Mouse (Mus musculus) forebrain, embryonic 12.5 days (tissue): ENCODE results near the gene Mef2b. TPM values are rescaled to one million over a fixed set of nuclear protein-coding genes. Genes with fewer than 3 reads are reported as not detected.

Experiments
- ATAC-seq: fragments of 200-750 bp; cut with Nextera tagmentation; 2 replicates; pipeline ENCODE4 v1.8.0; 2017; ENCODE audit warnings: moderate TSS enrichment; ENCODE audit not compliant: low FRiP score
- H3K27ac ChIP-seq: fragments of 300-500 bp; sonication (generic); 2 replicates; pipeline ENCODE4 v1.5.1; 2016; ENCODE audit warnings: mild to moderate bottlenecking
- H3K27me3 ChIP-seq: fragments of 300-500 bp; sonication (generic); 2 replicates; pipeline ENCODE4 v1.6.1; 2016; ENCODE audit warnings: mild to moderate bottlenecking
- H3K36me3 ChIP-seq: fragments of 300-500 bp; sonication (generic); replicated peaks from 2 replicates; pipeline ENCODE4 v1.6.1; 2016; ENCODE audit warnings: mild to moderate bottlenecking
- H3K4me1 ChIP-seq: fragments of 300-500 bp; sonication (generic); 2 replicates; pipeline ENCODE4 v1.6.1; 2016
- H3K4me2 ChIP-seq: fragments of 300-500 bp; sonication (generic); 2 replicates; pipeline ENCODE4 v1.6.1; 2016; ENCODE audit warnings: mild to moderate bottlenecking, moderate library complexity
- H3K4me3 ChIP-seq: fragments of 300-500 bp; sonication (generic); replicated peaks from 2 replicates; pipeline ENCODE4 v1.5.1; 2016; ENCODE audit warnings: mild to moderate bottlenecking
- H3K9ac ChIP-seq: fragments of 300-500 bp; sonication (generic); 2 replicates; pipeline ENCODE4 v1.6.1; 2016; ENCODE audit warnings: mild to moderate bottlenecking
- H3K9me3 ChIP-seq: fragments of 300-500 bp; sonication (generic); 2 replicates; pipeline ENCODE4 v1.6.1; 2016
- WGBS: fragments of 180-500 bp; shearing (Covaris S2); methylation state at CpG from one replicate; pipeline ENCODE4 v1.1.7; 2016; 5-methylcytosine and 5-hydroxymethylcytosine counted together
- polyA plus RNA-seq: library from polyadenylated mRNA; unstranded; fragments of >200 nt; fragmentation: Nextera tagmentation; extraction: Ambion mirVana; gene quantifications from 2 replicates; pipeline ENCODE4 v1.2.1, GENCODE M21; 2016

Mef2b gene
- polyA plus RNA-seq, 1 experiment from 2014 or later, result 1.6 TPM

DNA sequence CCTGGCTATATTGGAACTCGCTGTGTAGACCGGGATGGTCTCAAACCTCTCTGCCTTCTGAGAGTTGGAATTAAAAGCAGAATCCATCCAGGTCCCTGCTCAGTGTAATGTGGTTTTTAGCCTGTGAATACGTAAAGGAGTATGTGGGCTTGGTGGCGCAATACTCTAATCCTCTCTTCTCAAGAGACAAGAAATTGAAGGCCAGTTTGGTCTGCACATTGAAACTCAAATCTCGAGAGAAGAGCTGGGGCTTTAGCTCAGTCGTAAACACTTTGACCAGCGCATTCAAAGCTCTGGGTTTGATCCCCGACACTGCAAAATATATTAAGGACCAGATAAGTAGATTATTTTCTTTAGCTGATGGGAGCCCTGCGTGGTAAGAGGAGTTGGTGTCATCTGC, 470 bp downstream of the Mef2b start:
- peaks cover 48% of the 10 kb centered on the region for H3K36me3 ChIP-seq
- peak overlapping the region; percentile 80 for H3K27ac ChIP-seq
- peak overlapping the region; percentile 71 for H3K4me3 ChIP-seq
- H3K27me3 ChIP-seq, result no peaks in the 10 kb centered on the region
- ATAC-seq, result no peak
- peak overlapping the region; percentile 76 for H3K9ac ChIP-seq
- 14% methylated on average over 9 of the region's 9 CpGs for WGBS
- H3K4me1 ChIP-seq, result peaks cover 23% of the 10 kb centered on the region
- no peaks in the 10 kb centered on the region for H3K9me3 ChIP-seq
- H3K4me2 ChIP-seq, result peak overlapping the region; percentile 69

DNA sequence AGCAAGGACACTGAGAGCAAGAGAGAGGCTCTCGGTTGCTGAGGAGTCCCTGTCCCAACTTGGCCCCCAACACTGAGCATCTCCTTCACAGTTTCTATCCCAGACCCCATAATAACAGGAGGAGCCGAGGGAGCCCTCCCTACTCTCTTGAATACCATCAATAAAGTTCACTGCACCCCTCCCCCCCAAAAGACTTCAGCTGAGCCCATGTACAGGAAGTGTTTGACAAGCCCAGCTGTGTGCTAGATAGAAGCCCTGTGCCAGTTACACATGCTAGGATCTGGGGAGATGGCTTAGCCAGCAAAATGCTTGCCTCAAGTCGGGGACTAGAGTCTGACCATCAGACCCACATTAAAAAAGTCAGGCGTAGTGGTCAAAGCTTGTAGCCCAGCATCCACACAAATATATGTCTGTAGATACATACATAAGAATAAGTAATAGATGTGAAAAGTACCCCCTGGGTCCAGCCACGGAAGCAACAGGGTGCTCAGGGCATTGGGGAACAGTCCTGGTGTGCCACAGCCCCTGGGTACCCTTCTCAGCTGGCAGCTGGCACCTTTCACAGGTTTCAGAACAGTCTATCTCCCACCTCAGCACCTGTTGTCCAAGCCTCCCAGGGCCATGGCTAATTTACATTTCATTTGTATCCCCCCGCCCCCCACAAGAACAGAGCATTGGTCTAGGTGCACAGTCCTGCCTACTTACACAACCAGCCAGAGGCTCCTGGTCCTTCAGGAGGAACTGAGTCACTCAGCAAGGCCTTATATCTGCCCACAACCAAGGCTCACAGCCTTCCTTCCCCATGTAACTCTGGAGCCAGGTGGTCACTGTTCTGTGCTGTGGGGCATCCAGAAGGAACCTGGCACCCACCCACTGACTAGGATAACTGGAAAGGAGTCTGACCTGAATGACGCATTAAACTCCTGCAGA, 8.4 kb downstream of the Mef2b start:
- no peak overlapping the region for H3K4me2 ChIP-seq
- H3K9me3 ChIP-seq, result no peaks in the 10 kb centered on the region
- H3K27me3 ChIP-seq, result peaks cover 16% of the 10 kb centered on the region
- H3K4me1 ChIP-seq, result peaks cover 11% of the 10 kb centered on the region
- H3K9ac ChIP-seq, result no peak overlapping the region
- H3K36me3 ChIP-seq, result peaks cover 42% of the 10 kb centered on the region
- H3K27ac ChIP-seq, result no peak overlapping the region
- 86% methylated on average over 7 of the region's 7 CpGs for WGBS
- no peak for ATAC-seq
- no peak overlapping the region for H3K4me3 ChIP-seq

DNA sequence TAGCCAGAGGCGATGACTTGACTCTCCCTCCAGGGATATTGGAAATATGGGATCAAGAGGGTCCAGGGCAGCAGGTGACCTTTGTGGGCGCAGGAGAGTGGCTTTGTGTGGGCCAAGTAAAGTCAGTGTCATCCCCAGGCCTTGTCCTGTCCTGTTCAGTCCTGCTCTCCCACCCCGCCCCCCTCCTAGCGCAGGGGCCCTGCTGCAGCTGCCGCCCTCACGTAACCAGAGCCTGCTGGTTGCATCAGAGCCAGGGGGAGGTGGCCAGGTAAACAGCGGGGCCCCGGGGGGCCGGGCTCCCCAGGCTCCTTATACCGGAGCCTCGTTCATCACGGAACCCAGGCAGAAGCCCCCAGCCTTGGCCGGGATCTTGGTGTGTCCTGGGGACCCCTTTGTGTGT, 10.6 kb downstream of the Mef2b start:
- 0 out of 2 replicates have a peak overlapping the region, but pooled peaks have one; percentile 21 for H3K9ac ChIP-seq
- peaks cover 13% of the 10 kb centered on the region for H3K4me1 ChIP-seq
- 17% methylated on average over 13 of the region's 13 CpGs for WGBS
- no peak overlapping the region for H3K4me3 ChIP-seq
- no peak for ATAC-seq
- H3K9me3 ChIP-seq, result no peaks in the 10 kb centered on the region
- peaks cover 21% of the 10 kb centered on the region for H3K36me3 ChIP-seq
- no peak overlapping the region for H3K27ac ChIP-seq
- H3K27me3 ChIP-seq, result peaks cover 19% of the 10 kb centered on the region
- H3K4me2 ChIP-seq, result no peak overlapping the region

DNA sequence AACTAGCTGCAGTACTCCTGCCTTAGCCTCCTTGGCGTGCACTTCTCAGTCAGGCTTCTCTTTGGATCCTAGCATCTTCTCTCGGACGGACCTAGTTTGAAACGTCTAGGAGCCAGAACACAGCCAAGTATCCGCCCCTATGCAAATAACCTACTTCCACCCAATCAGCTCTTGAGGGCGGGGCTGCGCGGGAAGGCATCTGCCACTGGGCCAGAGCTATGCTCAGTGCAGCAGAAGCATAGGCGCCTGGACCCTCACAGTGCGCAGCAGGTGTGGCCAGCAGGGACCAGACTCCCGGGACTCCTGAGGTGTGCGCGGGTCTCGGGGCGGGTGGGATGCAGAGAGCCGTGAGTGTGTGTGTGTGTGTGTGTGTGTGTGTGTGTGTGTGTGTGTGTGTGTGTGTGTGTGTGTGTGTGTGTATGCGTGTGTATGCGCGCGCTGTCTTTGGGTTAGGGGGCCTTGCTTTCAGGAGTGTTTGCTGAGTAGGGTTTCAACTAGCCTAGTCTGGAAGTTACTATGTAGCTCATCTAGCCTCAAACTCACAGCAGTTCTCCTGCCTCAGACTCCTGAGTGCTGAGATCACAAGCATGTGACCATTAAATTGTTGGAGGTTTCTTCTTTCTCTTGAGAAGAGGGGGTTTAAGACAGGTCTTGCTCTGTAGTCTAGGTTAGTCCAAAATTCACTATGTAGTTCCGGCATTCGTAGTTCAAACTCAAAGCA, 13.2 kb downstream of the Mef2b start:
- no peaks in the 10 kb centered on the region for H3K9me3 ChIP-seq
- H3K4me3 ChIP-seq, result peak overlapping the region; percentile 15
- peak overlapping the region; percentile 21; the same call in 1 of the 2 replicates for H3K9ac ChIP-seq
- no peaks in the 10 kb centered on the region for H3K36me3 ChIP-seq
- H3K27ac ChIP-seq, result no peak overlapping the region
- H3K4me2 ChIP-seq, result peak overlapping the region; percentile 45
- peaks cover 25% of the 10 kb centered on the region for H3K27me3 ChIP-seq
- WGBS, result 11% methylated on average over 21 of the region's 22 CpGs
- H3K4me1 ChIP-seq, result peaks cover 13% of the 10 kb centered on the region
- ATAC-seq, result peak; percentile 94

- H3K36me3 ChIP-seq, result no peaks in the 10 kb centered on the region
- ATAC-seq, result no peak
- WGBS, result 81% methylated on average over 1 of the region's 1 CpGs
- no peak overlapping the region for H3K27ac ChIP-seq
- no peak overlapping the region for H3K4me2 ChIP-seq
- peaks cover 14% of the 10 kb centered on the region for H3K4me1 ChIP-seq
- H3K9ac ChIP-seq, result no peak overlapping the region
- peaks cover 22% of the 10 kb centered on the region for H3K27me3 ChIP-seq
- H3K4me3 ChIP-seq, result no peak overlapping the region
- H3K9me3 ChIP-seq, result no peaks in the 10 kb centered on the region
Measured at GRCm38 (mm10) chr8:70157240-70157800, 17.8 kb downstream of the Mef2b start.

DNA sequence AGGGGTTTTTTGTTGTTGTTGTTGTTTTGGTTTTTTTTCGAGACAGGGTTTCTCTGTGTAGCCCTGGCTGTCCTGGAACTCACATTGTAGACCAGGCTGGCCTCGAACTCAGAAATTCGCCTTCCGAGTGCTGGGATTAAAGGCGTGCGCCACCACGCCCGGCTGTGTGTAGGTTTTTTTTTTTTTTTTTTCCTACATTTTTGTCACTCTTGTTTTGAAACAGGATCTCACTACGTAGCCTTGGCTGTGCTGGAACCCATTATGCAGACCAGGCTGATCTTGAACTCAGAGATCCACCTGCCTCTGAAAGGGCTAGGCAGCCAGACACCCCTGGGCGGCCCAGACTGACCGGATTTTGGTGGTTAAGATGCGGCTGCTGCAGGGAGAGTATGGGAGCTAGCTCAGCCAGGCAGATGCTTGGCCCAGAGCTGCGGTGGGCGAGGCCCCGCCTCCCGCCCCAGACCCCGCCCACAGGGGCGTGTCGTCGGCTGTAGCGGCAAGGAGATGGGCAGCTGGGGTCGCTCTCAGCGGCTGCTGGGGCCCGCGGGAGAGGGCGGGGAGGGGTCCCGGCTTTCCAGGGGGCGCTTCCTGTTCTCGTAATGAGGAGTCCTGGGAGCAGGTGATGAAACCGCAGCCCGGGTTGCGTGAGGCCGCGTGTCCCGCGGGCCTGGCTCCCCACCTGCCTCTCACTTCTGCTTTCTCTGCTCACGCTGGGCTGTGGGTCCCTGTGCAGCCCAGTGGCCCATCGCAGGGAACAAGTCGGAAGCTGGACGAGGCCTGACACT, 18.8 kb downstream of the Mef2b start:
- H3K4me3 ChIP-seq, result peak overlapping the region; percentile 50
- peak overlapping the region; percentile 74 for H3K4me2 ChIP-seq
- peaks cover 6% of the 10 kb centered on the region; the same call in 1 of the 2 replicates for H3K4me1 ChIP-seq
- peaks cover 27% of the 10 kb centered on the region for H3K27me3 ChIP-seq
- H3K27ac ChIP-seq, result 0 out of 2 replicates have a peak overlapping the region, but pooled peaks have one; percentile 5
- H3K36me3 ChIP-seq, result no peaks in the 10 kb centered on the region
- 12% methylated on average over 38 of the region's 40 CpGs for WGBS
- H3K9me3 ChIP-seq, result no peaks in the 10 kb centered on the region
- peak overlapping the region; percentile 55 for H3K9ac ChIP-seq
- peak; percentile 94 for ATAC-seq

- no peak overlapping the region for H3K27ac ChIP-seq
- H3K4me2 ChIP-seq, result no peak overlapping the region
- H3K27me3 ChIP-seq, result peaks cover 27% of the 10 kb centered on the region
- WGBS, result 90% methylated on average over 4 of the region's 4 CpGs
- no peak for ATAC-seq
- no peak overlapping the region for H3K9ac ChIP-seq
- peaks cover 6% of the 10 kb centered on the region; the same call in 1 of the 2 replicates for H3K4me1 ChIP-seq
- H3K36me3 ChIP-seq, result no peaks in the 10 kb centered on the region
- H3K9me3 ChIP-seq, result no peaks in the 10 kb centered on the region
- H3K4me3 ChIP-seq, result no peak overlapping the region
Measured at GRCm38 (mm10) chr8:70159211-70159610, 19.7 kb downstream of the Mef2b start.

DNA sequence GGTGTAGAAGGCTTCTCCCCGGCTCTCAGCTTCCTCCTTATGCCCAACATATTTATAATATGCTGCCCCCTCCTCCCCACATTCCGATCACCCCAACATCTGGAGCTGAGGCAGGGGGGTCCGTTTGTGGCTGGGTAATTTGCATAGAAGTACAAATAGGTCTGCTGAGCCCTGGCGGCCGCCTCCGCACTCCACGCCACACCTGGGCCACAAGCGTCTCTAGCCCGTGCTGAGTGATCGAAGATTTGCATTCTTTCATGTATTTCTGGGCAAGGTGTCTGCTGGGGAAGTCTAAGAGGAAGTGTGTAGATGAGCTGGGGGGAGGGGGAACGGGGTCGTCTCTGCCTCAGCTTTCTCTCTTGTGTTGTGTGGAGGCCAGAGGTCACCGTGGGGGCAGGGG, 20.5 kb downstream of the Mef2b start:
- Histone ChIP-seq H3K4me2 (no peak overlapping the region), H3K9me3 (no peaks in the 10 kb centered on the region), H3K9ac (no peak overlapping the region), H3K4me3 (no peak overlapping the region), H3K27ac (no peak overlapping the region), H3K36me3 (no peaks in the 10 kb centered on the region), H3K4me1 (peaks cover 6% of the 10 kb centered on the region; the same call in 1 of the 2 replicates), H3K27me3 (peaks cover 26% of the 10 kb centered on the region)
- 70% methylated on average over 13 of the region's 13 CpGs for WGBS
- ATAC-seq, result no peak

- Histone ChIP-seq H3K9me3 (no peaks in the 10 kb centered on the region), H3K27ac (no peak overlapping the region), H3K4me3 (no peak overlapping the region), H3K9ac (no peak overlapping the region), H3K4me1 (peaks cover 15% of the 10 kb centered on the region), H3K4me2 (no peak overlapping the region), H3K27me3 (peaks cover 45% of the 10 kb centered on the region), H3K36me3 (no peaks in the 10 kb centered on the region)
- ATAC-seq, result no peak
- WGBS, result 91% methylated on average over 3 of the region's 3 CpGs
Measured at GRCm38 (mm10) chr8:70163316-70163715, 23.8 kb downstream of the Mef2b start.

GRCm38 (mm10) chr8:70166504-70167110, 27.1 kb downstream of the Mef2b start:
- Histone ChIP-seq H3K9me3 (no peaks in the 10 kb centered on the region), H3K36me3 (no peaks in the 10 kb centered on the region), H3K4me3 (peak overlapping the region; percentile 25), H3K27ac (no peak overlapping the region), H3K9ac (0 out of 2 replicates have a peak overlapping the region, but pooled peaks have one; percentile 36), H3K27me3 (peaks cover 39% of the 10 kb centered on the region), H3K4me1 (peaks cover 10% of the 10 kb centered on the region), H3K4me2 (peak overlapping the region; percentile 52)
- under 1% methylated on average over 18 of the region's 21 CpGs for WGBS
- peak; percentile 86 for ATAC-seq

GRCm38 (mm10) chr8:70170116-70170515, 30.6 kb downstream of the Mef2b start:
- no peak for ATAC-seq
- no peak overlapping the region for H3K27ac ChIP-seq
- no peak overlapping the region for H3K4me3 ChIP-seq
- WGBS, result 91% methylated on average over 3 of the region's 3 CpGs
- H3K4me2 ChIP-seq, result no peak overlapping the region
- H3K36me3 ChIP-seq, result no peaks in the 10 kb centered on the region
- H3K9me3 ChIP-seq, result no peaks in the 10 kb centered on the region
- H3K27me3 ChIP-seq, result peaks cover 26% of the 10 kb centered on the region
- peaks cover 23% of the 10 kb centered on the region for H3K4me1 ChIP-seq
- no peak overlapping the region for H3K9ac ChIP-seq
